Mouse (Mus musculus) kidney, postnatal 4 days (tissue): ENCODE measurements at regions not wholly inside any gene's neighbourhood (a gene's known extent, or its start where the extent isn't known, plus 50 kb on each side); places are given as distances from the start of the nearest gene placed in this dataset.
A peak's percentile ranks its signal among the peaks of the same experiment; 100 is the strongest.

Experiments used
- DNase-seq, 2 experiments: peaks; one replicate each; pipeline ENCODE4 v3.0.0; 2021; ENCODE audit warnings: mixed read lengths in 2 of 2

DNA sequence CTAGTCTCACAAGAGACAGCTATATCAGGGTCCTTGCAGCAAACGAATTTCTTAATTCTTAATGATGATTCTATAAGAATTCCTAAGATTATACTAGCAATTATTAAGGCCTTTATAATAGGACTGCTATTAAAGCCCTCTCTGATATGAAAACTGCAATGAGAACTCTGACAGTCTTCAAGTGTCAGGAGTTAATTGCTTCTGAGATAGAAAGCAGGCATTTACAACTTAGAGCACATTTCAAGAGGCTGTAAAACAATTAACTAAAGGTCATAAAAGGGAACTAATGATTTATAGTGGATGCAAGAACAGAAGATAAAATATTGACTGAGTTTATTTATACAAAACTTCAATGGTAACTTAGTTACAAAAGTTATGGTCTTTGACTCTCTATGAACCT, 84.9 kb upstream of the Phlpp1 start:
- DNase-seq: no peak

DNA sequence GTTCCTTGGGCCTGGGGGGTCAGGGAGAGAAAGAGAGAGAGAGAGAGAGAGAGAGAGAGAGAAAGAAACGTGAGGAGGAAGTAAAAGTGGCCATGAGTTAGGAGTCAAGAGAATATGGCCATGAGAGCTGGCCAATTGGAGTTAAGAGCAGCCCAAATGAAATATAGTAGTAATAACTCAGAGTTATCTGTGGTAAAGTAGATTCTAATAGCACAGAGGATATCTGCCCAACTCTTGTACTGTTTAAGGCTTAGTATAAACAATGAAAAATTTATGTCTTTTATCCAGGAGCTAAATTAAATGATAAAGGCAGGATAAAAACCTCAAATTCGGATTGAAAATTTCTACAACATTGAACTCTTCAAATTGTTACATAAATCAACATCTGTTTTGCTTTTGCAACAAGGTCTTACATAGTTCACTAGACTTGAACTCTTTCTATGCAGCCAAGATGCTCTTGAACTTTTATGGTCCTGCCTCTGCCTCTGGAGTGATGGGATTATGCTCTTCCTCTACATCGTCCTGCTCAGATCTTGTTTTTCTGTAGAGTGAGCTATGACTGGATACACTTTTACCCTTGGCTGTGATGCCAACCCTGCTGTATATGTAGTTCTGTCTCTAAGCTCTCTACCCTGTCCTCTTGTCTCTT, 78.5 kb upstream of the Phlpp1 start:
- DNase-seq: no peak

DNA sequence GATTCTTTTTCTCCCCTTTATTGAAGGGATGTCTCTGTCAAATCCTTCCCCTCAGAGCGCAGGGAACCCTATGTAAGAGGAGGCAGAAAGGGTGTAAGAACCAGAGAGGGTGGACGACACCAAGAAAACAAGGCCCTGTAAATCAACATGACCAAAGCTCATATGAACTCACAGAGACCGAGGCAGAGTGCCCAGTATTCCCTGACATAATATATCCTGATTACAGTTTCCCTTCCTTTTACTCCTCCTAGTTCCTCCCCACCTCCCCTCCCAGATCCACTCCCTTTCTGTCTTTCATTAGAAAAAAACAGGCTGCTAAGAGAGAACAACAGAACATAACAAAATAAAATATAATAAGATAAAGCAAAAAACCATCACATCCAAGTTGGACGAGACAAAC, 77.7 kb upstream of the Phlpp1 start:
- DNase-seq: peak; percentile 39 to 63

DNA sequence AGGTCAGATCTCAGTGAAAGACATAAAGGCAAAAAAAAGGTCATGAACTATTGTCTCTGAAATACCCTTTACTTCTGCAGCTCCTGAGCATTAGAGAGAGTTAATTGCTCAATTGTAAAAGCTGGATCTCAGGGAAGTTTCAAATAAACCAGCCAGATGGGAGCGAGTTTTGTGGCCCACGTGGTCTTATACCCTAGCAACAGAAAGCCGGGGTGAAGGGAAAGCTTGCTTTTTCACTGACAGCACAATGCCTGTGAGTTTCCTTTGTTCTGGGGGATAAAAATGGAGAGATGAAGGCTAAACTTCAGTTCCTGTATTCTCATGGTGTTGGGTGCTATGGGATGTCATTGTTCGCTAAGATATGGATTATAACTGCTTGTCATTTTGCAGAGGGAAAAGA, 75.2 kb upstream of the Phlpp1 start:
- no peak for DNase-seq

GRCm38 (mm10) chr1:106097177-106097576, 74.4 kb upstream of the Phlpp1 start:
- no peak for DNase-seq

DNA sequence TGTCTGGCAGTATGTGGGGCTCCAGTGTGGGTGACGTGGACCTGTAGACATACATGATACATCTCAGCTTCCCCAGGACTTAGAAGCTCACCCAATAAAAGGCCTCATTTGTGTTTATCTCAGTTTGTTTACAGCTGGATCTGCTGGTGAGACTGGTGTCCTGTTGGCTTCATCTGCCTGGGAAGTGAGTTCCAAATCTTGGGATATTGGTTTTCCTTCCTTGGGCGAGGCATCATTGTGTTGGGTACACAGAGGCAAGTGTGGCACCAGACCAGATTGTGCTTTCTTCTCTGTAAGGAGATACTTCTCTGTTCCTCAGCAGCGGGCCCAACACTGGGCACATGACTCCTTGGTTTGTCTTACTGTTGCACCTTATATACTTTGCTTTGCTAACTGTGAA, 70.9 kb upstream of the Phlpp1 start:
- DNase-seq: no peak

- DNase-seq: peak in 1 of 2 experiments; percentile 9
Measured at GRCm38 (mm10) chr1:106102537-106102936, 69.0 kb upstream of the Phlpp1 start.

GRCm38 (mm10) chr1:106109081-106109480, 62.5 kb upstream of the Phlpp1 start:
- DNase-seq: no peak
